Mouse (Mus musculus): ENCODE measurements around the gene Cracr2a.

Cracr2a gene

DNA sequence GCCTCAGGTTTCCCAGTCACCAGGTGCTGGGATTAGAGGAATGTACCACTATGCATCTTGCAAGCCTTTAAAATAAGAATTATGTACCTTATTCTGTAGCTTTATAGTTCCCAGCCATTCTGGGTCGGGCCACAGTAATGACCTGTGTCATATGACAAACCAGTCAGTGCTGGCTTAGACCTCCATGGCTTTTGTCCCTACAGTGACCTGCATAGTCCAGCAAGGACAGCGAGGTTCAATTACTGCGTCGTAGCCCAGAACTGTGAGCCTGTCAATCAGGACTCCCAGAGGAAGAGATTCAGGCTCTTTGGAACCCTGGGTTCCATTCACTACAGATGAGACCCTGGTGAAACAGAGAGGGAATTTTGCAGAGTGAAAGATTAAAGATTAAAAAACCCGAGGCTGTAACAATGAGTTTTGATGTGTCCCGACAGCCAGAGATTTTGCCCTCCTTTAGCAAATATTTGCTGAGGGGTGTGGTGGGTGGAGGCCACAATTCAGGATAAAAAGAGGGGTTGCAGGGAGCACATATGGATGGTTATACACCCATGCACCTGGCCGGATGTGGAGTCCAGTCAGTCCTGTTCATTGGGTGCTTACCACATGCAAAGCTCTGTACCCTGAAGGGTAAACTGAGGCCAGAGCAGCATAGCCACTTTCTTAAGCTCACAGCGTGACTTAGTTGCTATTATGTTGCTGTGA, 10.9 kb downstream of the Cracr2a start:
- DNase-seq, result no peak

- no peak for DNase-seq
These were observed 12.8 kb downstream of the Cracr2a start for GRCm38 (mm10) chr6:127573779-127574463.

DNA sequence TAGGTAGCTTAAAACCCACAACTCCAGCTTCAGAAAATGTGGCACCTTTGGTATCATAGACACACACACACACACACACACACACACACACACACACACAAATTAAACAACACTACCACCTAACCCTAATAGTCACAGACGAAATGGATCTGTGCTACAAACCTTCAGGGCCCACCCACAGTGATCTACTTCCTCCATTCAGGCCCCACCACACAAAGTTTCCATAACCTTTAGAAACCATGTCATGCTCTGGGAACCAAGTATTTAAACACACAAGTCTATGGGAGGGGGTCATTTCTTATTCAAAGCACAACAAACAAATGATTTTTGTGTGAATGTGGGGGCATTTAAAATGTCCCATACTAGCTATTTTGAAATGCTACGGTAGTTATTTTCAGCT, 14.1 kb downstream of the Cracr2a start:
- DNase-seq, result no peak

- no peak for DNase-seq
These were observed 16.6 kb downstream of the Cracr2a start for GRCm38 (mm10) chr6:127577688-127578087.

- no peak for DNase-seq
These were observed 17.2 kb downstream of the Cracr2a start for GRCm38 (mm10) chr6:127578316-127578715.

GRCm38 (mm10) chr6:127578810-127579209, 17.7 kb downstream of the Cracr2a start:
- no peak for DNase-seq

GRCm38 (mm10) chr6:127581915-127582314, 20.8 kb downstream of the Cracr2a start:
- DNase-seq, result peak; percentile 48 to 51

GRCm38 (mm10) chr6:127582391-127583176, 21.4 kb downstream of the Cracr2a start:
- peak; percentile 90 to 92 for DNase-seq

- DNase-seq, result no peak
These were observed 30.3 kb downstream of the Cracr2a start for GRCm38 (mm10) chr6:127591467-127591866.

DNA sequence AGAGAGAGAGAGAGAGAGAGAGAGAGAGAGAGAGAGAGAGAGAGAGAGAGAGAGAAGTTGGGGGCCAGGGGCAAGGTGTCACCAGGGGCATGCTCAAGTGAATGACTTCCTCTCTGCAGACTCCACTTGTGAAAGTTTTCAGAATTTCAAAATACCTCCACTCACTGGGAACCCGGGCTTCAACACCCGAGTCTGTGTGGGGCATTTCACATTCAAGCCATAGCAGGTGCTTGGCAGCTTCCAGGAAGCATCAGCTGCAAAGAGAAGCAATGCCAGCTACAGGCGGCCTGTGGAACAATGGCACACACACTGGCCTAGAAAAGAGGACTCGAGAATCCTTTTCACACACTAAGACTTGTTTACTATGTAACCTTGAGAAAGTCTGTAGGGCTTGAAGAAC, 32.3 kb downstream of the Cracr2a start:
- no peak for DNase-seq

GRCm38 (mm10) chr6:127599280-127599679, 38.1 kb downstream of the Cracr2a start:
- no peak for DNase-seq

- DNase-seq, result no peak
These were observed 44.2 kb downstream of the Cracr2a start for GRCm38 (mm10) chr6:127605067-127606025.

DNA sequence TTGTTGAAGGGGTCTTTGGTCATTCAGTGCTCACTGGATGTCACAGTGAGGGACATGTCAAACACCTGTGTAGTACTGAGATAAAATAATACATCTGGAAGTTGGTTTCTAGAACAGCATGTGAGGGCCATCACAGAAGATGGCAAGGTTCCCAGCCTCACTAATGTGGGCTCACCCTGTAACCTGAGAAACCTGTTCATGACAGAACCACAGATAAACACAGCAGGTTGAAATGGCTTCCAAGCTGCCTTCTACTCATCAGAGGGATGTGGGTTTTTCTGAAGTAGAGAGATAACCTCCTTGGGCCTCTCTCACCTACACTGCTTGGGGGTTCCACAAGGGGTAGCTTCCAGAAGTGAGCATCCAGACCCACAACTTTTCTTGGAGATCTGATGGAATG, 48.5 kb downstream of the Cracr2a start:
- no peak for DNase-seq

DNA sequence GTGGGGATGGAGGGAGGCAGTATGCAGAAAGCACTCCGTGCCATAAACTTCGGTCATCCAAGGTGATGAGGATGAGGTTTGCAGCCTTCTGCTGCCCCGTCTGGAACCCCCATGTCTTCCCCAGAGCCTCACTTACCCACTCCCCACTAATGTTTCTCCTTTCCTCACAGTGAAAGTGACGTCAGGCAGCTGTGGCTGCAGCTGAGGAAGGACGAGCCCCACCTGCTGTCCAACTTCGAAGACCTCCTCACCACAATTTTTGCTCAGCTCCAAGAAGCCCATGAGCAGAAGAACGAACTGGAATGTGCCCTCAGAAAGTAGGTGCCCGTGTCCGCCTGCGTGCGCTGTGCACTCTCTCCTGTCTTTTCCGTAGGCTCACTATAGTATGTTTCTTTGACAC, 50.1 kb downstream of the Cracr2a start:
- no peak for DNase-seq

DNA sequence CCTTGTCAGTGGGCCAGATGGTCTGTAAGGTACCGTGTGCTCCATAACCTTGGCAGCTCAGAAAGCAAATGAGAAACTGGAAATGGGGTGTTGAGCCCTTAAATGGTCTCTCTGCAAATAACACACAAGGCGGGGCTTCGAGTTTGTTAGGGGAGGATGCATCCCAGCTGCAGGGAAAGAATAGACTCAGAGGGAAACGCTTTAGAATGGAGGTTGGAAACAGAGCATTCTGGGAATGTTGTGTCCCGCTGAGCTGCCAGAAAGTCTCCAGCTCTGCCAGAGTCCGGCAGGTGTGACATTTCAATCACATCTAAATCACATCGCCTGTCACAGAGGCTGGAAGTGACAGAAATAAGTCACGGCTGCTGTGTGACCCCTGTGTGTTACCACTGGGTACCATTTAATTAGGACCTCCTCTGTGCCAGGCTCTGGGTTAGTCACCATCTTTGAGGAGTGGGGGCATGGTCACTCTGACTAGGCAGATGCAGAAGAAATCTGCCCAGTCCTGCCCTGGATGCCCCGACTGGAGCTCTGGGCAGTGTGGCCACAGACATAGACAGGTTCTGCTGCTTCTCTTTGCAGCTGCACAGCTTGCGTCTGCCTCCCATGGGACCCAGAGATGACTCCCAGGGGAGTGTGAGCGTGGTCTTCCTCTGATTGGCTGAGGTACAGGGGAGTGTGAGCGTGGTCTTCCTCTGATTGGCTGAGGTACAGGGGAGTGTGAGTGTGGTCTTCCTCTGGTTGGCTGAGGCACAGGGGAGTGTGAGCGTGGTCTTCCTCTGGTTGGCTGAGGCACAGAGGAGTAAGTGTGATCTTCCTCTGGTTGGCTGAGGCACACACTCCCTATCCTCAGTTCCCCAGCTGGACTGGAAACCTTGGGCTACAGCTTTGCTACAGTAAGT, 53.2 kb downstream of the Cracr2a start:
- DNase-seq, result peak; percentile 57 to 61

DNA sequence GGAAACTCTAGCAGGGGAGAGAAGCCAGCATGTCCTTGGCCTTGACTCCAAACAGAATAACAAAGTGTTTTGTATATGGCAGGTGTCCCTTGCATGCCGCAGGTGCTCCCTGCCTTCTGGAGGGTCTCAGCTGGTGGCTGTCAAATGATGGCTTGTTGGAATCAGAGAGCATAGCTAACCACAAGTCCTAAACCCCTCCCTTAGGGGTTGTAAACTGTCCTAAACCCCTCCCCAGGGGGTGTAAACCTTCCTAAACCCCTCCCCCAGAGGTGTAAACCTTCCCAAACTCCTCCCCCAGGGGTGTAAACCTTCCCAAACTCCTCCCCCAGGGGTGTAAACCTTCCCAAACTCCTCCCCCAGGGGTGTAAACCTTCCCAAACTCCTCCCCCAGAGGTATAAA, 55.5 kb downstream of the Cracr2a start:
- no peak for DNase-seq

- peak; percentile 9 to 20 for DNase-seq
These were observed 56.3 kb downstream of the Cracr2a start for GRCm38 (mm10) chr6:127617258-127618025.

- no peak for DNase-seq
These were observed 57.5 kb downstream of the Cracr2a start for GRCm38 (mm10) chr6:127618686-127619085.

- peak; percentile 57 to 62 for DNase-seq
These were observed 64.0 kb downstream of the Cracr2a start for GRCm38 (mm10) chr6:127625135-127625534.

DNA sequence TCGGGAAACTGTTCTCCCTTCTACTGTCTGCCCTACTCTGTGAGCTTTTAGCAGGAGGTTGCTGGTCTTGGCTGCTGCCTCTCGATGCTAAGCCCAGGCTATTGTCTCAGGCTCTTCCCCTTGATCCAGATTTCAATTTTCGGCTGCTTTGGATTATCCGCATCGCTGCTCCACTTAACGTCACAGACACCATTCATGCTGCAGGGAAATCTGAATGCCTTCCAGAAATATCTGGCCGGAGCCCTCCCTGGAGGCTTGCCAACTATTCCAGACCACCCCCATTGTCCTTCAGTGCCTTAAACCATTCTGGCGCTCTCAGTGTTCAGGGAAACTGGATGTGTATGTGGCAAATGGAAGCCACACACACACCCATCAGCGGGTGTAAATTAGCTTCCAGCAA, 66.3 kb downstream of the Cracr2a start:
- DNase-seq, result no peak

- DNase-seq, result no peak
These were observed 68.1 kb downstream of the Cracr2a start for GRCm38 (mm10) chr6:127629249-127629648.

Measured in B cell, adult 2 months (primary cell).